18 mouse cellular contexts compared by ENCODE assay signal in genomic region chr15:82809511-82809910, GRCm38 (mm10). TPM values are rescaled to one million over a fixed set of nuclear protein-coding genes. Genes with fewer than 3 reads are reported as not detected.
DNase-seq lines count a peak whose midpoint lies in the region; ATAC-seq and TF ChIP-seq lines count a peak whose summit lies in the region.
"Had no signal": no experiment of that assay in that cellular context is flagged by ENCODE, and none has a peak within 500 bp of the region (broad histone marks: within the 10 kb centered on the region; RNA-seq: fewer than 3 reads in every experiment).

No protein-coding gene starts in this region.

- H3K9me3 ChIP-seq in kidney, embryonic 14.5 days (ENCODE audit: control insufficient read depth, low read length), result no peaks in the 10 kb centered on the region
- H3K9me3 ChIP-seq in hindbrain, embryonic 11.5 days (ENCODE audit: control insufficient read depth, low read length), result no peaks in the 10 kb centered on the region
- H3K9me3 ChIP-seq: heart, embryonic 13.5 days; hindbrain, embryonic 13.5 days had no signal

- H3K4me2 ChIP-seq in kidney, embryonic 14.5 days (replicated peaks; ENCODE audit: low read depth, low read length), result no peak overlapping the region
- no peak overlapping the region for H3K4me2 ChIP-seq in hindbrain, embryonic 11.5 days (replicated peaks; ENCODE audit: low read depth, low read length)
- H3K4me2 ChIP-seq: heart, embryonic 13.5 days; hindbrain, embryonic 13.5 days had no signal

- no peak overlapping the region for H3K4me3 ChIP-seq in kidney, adult 2 months (ENCODE audit: insufficient read depth, low read depth, low read length)
- H3K4me3 ChIP-seq in kidney, embryonic 14.5 days (ENCODE audit: low read length), result no peak overlapping the region
- no peak overlapping the region for H3K4me3 ChIP-seq in hindbrain, embryonic 11.5 days (ENCODE audit: low read depth, low read length)
- H3K4me3 ChIP-seq: gastrocnemius, adult 2 months; heart, embryonic 13.5 days; hindbrain, embryonic 13.5 days had no signal

- ATAC-seq in kidney, embryonic 14.5 days (ENCODE audit: low FRiP score, low TSS enrichment), result no peak
- no peak for ATAC-seq in hindbrain, embryonic 11.5 days (ENCODE audit: low FRiP score)
- ATAC-seq: activated CD4-positive, CD25-positive, alpha-beta regulatory T cell, adult 4 months; midbrain, embryonic 16.5 days had no signal

- no peaks in the 10 kb centered on the region for H3K27me3 ChIP-seq in kidney, adult 2 months (replicated peaks; ENCODE audit: control insufficient read depth, insufficient read depth, low read length)
- no peaks in the 10 kb centered on the region for H3K27me3 ChIP-seq in kidney, embryonic 14.5 days (ENCODE audit: control insufficient read depth, insufficient read depth, low read length)
- no peaks in the 10 kb centered on the region for H3K27me3 ChIP-seq in hindbrain, embryonic 11.5 days (ENCODE audit: control insufficient read depth, insufficient read depth, low read length)
- H3K27me3 ChIP-seq: CH12.LX; heart, embryonic 13.5 days; hindbrain, embryonic 13.5 days had no signal

- no peak overlapping the region for H3K9ac ChIP-seq in kidney, embryonic 14.5 days (ENCODE audit: low read depth, low read length)
- H3K9ac ChIP-seq in hindbrain, embryonic 11.5 days (ENCODE audit: low read depth, low read length), result no peak overlapping the region
- H3K9ac ChIP-seq: heart, embryonic 13.5 days; hindbrain, embryonic 13.5 days had no signal

- peak; percentile 42 for DNase-seq in kidney, adult 2 months
- DNase-seq in right cerebral cortex, postnatal 10 days (ENCODE audit: low spot score in 2 of 2), result peak; percentile 43 to 47
- DNase-seq in right cerebral cortex, postnatal 4 days, result no peak
- DNase-seq in c-Kit-positive CD71-positive TER-119-positive erythroid progenitor cells, embryonic 14.5 days (ENCODE audit: low spot score), result peak; percentile 19
- DNase-seq in frontal cortex, adult 2 months (ENCODE audit: extremely low spot score in 1 of 2, low spot score in 1 of 2), result no peak
- DNase-seq in hindbrain, embryonic 11.5 days (ENCODE audit: low spot score), result no peak
- DNase-seq: gastrocnemius, adult 2 months; lung, adult 2 months had no signal

- H3K27ac ChIP-seq in kidney, adult 2 months (ENCODE audit: insufficient read depth, low read depth, low read length), result peak overlapping the region; percentile 48; the same call in 1 of the 2 replicates
- no peak overlapping the region for H3K27ac ChIP-seq in kidney, embryonic 14.5 days (ENCODE audit: low read depth, low read length)
- H3K27ac ChIP-seq in hindbrain, embryonic 11.5 days (ENCODE audit: low read depth, low read length), result no peak overlapping the region
- H3K27ac ChIP-seq: gastrocnemius, adult 2 months; heart, embryonic 13.5 days; hindbrain, embryonic 13.5 days had no signal

- no peaks in the 10 kb centered on the region; the same call in 1 of the 2 replicates for H3K36me3 ChIP-seq in kidney, adult 2 months (ENCODE audit: control insufficient read depth, insufficient read depth, low read length)
- H3K36me3 ChIP-seq in kidney, embryonic 14.5 days (ENCODE audit: control insufficient read depth, insufficient read depth, low read length), result peaks cover 22% of the 10 kb centered on the region; the same call in 1 of the 2 replicates
- no peaks in the 10 kb centered on the region for H3K36me3 ChIP-seq in hindbrain, embryonic 11.5 days (ENCODE audit: control insufficient read depth, insufficient read depth, low read length)

- no peak for TF ChIP-seq CTCF in kidney, adult 2 months (conservative IDR thresholded peaks at IDR 0.05; ENCODE audit: insufficient read depth, insufficient read length, low read depth, low read length)

- no peak for TF ChIP-seq POLR2A in kidney, adult 2 months (IDR thresholded peaks at IDR 0.05; ENCODE audit: low read depth, low read length)

- no peaks in the 10 kb centered on the region for H3K4me1 ChIP-seq in kidney, adult 2 months (ENCODE audit: control insufficient read depth, insufficient read depth, low read length)
- H3K4me1 ChIP-seq in kidney, embryonic 14.5 days (ENCODE audit: control insufficient read depth, insufficient read depth, low read length), result no peaks in the 10 kb centered on the region
- H3K4me1 ChIP-seq in hindbrain, embryonic 11.5 days (replicated peaks; ENCODE audit: control insufficient read depth, insufficient read depth, low read length), result no peaks in the 10 kb centered on the region
- H3K4me1 ChIP-seq: heart, embryonic 13.5 days had no signal

- WGBS in kidney, adult 2 months, result 80% methylated on average over 6 of the region's 6 CpGs
- WGBS in kidney, embryonic 14.5 days, result 84% methylated on average over 6 of the region's 6 CpGs
- WGBS in hindbrain, embryonic 11.5 days, result 63% methylated on average over 6 of the region's 6 CpGs

RNA-seq across cellular contexts. Expression of gene Cyp2d26, which starts 15.4 kb away (rescaled TPM):
- 780 and 833 TPM in 2 replicates for polyA plus RNA-seq in kidney, adult 2 months (2012; rRNA removed)
- 1.9 and 4.7 TPM in 2 replicates for polyA plus RNA-seq in kidney, embryonic 14.5 days (2014; fragmentation: Nextera tagmentation; extraction: Ambion mirVana)
- polyA plus RNA-seq in frontal cortex, adult 2 months (2012; rRNA removed), result 0.13 and 0.14 TPM in 2 replicates
- not detected in 2 replicates for polyA plus RNA-seq in hindbrain, embryonic 11.5 days (2014; fragmentation: Nextera tagmentation; extraction: Ambion mirVana)
- polyA plus RNA-seq: heart, embryonic 13.5 days; hindbrain, embryonic 13.5 days; neural tube, embryonic 14.5 days had no signal

RNA-seq across cellular contexts. Expression of gene Cyp2d40, which starts 45.5 kb away (rescaled TPM):
- polyA plus RNA-seq in kidney, adult 2 months (2012; rRNA removed), result 0.06 and 0.23 TPM in 2 replicates
- not detected in 2 replicates for polyA plus RNA-seq in kidney, embryonic 14.5 days (2014; fragmentation: Nextera tagmentation; extraction: Ambion mirVana)
- polyA plus RNA-seq in frontal cortex, adult 2 months (2012; rRNA removed), result 0.04 TPM in 1 of 2 replicates, not detected in the other
- polyA plus RNA-seq in hindbrain, embryonic 11.5 days (2014; fragmentation: Nextera tagmentation; extraction: Ambion mirVana), result not detected in 2 replicates
- polyA plus RNA-seq: activated CD4-positive, CD25-positive, alpha-beta regulatory T cell, adult 4 months; cortical plate, adult 2 months; heart, embryonic 13.5 days; hindbrain, embryonic 13.5 days; lung, adult 2 months; midbrain, embryonic 16.5 days; neural tube, embryonic 14.5 days; stomach, embryonic 16.5 days; urinary bladder, adult 2 months had no signal

Comparison
In these comparisons a context has a peak if more than half of its experiments do, and no peak if none do; other contexts are left out.
1. DNase-seq: peak in kidney, adult 2 months (single experiment), right cerebral cortex, postnatal 10 days (2 of 2) and c-Kit-positive CD71-positive TER-119-positive erythroid progenitor cells, embryonic 14.5 days (single experiment); none in right cerebral cortex, postnatal 4 days (single experiment), frontal cortex, adult 2 months (0 of 2) and hindbrain, embryonic 11.5 days (single experiment).
2. RNA of gene Cyp2d26, which starts 15.4 kb away (polyA plus RNA-seq): 780 to 833 TPM in kidney, adult 2 months; 1.9 to 4.7 TPM in kidney, embryonic 14.5 days, 0.13 to 0.14 TPM in frontal cortex, adult 2 months and not detected in hindbrain, embryonic 11.5 days; every median in the first group is over 100 times any median in the second.